Mouse (Mus musculus) heart, postnatal 36 days (tissue): ENCODE measurements at regions not wholly inside any gene's neighbourhood (a gene's known extent, or its start where the extent isn't known, plus 50 kb on each side); places are given as distances from the start of the nearest gene placed in this dataset.

Experiments used
- DNase-seq, 2 experiments: peaks; one replicate each; pipeline ENCODE4 v3.0.0; 2021 to 2022
- intact Hi-C: fragments of 180-260 bp; cut with DNase I; formaldehyde crosslinking; loops from one replicate; pipeline ENCODE4 v1.15.1; 2025

DNA sequence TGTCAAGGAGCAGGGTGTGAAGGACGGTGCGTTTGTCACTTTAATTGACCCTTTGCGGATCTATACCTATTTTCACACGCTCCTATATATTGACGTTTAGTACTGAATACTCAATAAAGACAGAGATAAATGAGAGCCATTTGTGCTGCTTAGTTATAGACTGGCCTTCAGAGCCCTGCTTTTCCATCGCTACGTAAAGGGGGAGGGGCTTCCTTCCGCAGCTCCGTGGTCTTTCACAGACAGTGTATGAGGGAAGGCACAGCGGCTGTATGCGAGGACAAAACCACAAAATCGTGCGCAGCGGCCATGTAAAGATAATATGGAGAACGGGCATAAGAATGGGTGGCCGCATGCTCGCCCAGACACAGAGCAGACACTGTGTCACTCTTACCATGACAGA is 58.4 kb upstream of the Pced1b start:
- no peak for DNase-seq
- intact Hi-C loops: loop anchor here (2.0 to 10.0 kb wide), 4 partner anchors 51 to 654 kb away; no protein-coding TSS in a partner anchor

GRCm38 (mm10) chr15:97187831-97188230 is 59.1 kb upstream of the Pced1b start:
- no peak for DNase-seq
- intact Hi-C loops: loop anchor here (2.0 to 10.0 kb wide), 4 partner anchors 51 to 653 kb away; no protein-coding TSS in a partner anchor

DNA sequence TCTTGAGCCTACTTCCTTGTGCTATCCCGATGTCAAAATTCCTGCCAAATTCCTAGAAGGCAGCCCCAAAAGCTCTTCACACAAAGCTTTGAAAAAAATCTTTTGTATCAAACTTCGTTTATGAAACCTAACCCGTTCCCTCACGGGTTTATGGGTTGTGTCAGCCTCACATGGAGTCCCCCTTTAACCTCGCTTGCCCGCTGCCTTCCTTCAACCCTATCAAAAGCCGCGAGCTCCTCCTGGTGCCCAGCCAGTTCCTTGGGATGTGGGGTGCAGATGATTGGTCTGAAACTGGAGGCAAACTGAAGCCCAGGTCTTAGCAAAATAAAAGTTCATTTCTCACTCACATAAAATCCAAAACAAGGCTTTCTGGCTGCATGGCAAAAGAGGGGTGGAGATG is 60.9 kb upstream of the Pced1b start:
- DNase-seq: no peak
- intact Hi-C loops: loop anchor here (5.0 to 10.0 kb wide), 3 partner anchors 49 to 651 kb away; no protein-coding TSS in a partner anchor

DNA sequence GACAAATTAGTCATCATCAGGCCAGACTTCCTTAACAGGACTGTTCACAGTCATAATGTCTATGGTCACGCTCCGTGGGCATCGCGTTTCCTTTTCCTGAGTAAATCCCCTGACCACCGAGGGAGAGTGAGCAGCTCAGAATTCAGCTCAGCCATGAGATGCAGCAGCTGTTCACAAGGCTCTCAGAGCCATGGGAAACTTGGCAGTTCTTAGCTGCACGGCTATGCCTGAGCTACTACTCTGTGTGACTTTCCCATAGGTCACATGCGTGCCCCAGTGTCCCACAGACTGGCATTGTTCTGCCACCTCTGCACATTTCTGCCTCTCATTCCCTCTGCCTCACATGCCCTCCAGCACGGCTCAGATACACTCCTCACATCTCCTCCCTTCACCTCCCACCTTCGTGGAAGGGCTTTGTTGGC is 64.3 kb upstream of the Pced1b start:
- peak; percentile 8 to 11 for DNase-seq

DNA sequence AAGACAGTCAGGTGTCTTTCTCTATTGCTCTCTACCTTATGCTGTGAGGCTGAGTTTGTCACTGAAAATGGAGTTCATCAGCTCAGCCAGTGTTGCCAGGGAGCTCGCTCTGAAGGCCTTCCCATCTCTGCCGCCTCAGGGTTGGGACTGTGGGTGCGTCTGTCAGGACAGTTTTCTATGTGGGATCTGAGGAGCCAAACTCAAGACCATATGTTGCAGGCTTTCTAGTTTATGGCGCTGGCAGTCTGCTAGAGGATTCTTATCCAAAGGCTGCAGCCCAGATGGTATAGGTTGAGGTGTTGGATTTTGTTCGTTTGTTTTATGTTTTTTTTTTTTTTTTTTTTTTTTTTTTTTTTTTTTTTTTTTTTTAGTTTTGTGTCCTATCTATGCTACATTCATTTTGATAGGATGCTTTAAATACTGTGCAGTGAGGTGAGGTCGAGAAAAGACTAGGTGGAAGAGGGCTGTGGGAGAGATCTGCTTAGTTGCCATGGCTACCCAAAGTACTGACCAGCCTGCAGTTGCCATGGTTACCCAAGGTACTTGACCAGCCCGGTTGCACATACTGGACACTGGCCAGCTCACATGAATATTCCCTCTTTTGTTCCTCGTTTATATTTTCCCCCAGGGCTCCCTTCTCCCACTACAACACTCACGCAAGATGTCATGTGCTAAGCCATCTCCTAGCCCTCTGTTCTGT is 65.8 kb upstream of the Pced1b start:
- DNase-seq: no peak
- intact Hi-C loops: loop anchor here (10.0 kb wide), 2 partner anchors 516 to 646 kb away; no protein-coding TSS in a partner anchor

More for the DNA sequence above, 64.3 kb upstream of the Pced1b start:
- intact Hi-C loops: loop anchor here (10.0 kb wide), 2 partner anchors 518 to 648 kb away; no protein-coding TSS in a partner anchor

- intact Hi-C loops: no loop called here
- DNase-seq: no peak
Observed at GRCm38 (mm10) chr15:97178286-97178685, 68.6 kb upstream of the Pced1b start.

DNA sequence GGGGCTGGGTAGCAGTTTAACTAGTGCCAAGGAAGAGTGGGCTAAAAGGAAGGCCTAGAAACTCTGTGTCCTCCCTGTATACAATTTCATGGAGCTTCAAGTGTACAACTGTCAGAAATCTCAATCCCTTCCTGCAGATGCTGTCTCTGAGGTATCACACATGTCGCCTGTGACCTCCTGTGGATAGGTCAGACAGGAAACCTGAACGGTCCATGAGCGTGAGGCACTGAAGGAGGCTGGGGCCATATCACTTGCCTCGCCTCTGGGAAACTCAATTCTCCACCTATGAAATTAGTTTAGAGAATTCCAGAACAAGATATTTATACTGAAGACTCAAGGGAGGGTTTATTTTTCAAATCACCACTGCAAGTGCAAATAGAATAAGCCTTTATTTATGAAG is 69.1 kb upstream of the Pced1b start:
- no peak for DNase-seq
- intact Hi-C loops: no loop called here

DNA sequence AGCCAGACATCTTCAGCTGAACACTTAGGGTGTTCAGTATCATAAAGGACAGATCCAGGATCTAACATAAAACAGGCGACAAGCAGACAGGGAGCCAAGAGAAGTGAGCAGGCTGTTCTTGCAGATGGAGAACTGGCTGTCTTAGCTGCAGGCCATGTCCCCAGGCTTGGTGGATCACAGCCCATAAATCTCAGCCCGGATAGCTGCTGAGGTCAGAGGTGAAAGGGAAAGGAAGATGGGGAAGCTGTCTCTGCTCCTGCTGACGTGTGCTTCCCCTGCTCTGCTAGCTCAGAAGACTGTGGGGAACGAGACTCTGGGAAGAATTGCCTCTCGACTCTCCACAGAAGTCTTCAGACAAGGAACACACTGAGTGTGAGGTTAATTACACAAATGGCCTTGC is 71.9 kb upstream of the Pced1b start:
- intact Hi-C loops: no loop called here
- no peak for DNase-seq

DNA sequence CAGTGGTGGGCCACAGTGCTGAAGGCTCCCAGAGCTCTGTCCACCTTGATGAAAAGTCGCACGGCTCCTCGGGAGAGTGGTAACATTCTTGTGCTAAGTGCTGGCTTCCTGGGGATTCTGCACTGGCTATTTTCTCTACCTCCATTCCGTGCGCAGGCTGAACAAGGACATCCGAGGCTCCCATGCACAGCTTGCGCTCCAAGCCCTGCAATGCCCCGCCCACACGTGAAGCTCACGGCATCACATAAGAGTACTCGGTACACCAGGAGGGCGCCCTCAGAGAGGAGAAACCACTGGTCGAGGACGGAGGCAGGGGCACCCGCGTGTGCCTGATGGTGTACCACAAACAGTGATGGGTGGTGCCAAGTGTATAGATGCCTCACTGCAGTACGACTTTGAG is 73.7 kb upstream of the Pced1b start:
- no peak for DNase-seq
- intact Hi-C loops: no loop called here

DNA sequence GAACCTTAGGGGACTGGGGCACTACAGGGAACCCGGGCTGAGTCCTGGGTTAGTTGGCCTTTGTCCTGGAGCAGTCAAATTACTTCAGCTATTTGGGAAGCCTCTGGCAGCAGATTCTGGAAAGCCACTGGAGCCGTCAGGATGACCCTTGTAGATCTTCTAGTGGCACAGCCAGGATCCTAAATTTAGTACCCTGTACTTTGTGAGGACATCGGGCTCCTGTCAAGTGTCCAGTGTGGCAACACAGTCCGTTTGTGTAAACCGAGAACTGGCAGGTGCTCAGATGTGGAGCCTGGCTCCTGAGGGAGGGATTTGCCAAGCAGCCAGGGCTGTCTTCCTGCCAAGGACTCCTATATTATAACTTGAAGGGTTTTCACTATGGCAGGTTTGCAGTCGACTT is 76.8 kb upstream of the Pced1b start:
- DNase-seq: peak; percentile 47 to 64
- intact Hi-C loops: no loop called here

- DNase-seq: no peak
- intact Hi-C loops: no loop called here
Observed at GRCm38 (mm10) chr15:97169381-97169780, 77.5 kb upstream of the Pced1b start.

DNA sequence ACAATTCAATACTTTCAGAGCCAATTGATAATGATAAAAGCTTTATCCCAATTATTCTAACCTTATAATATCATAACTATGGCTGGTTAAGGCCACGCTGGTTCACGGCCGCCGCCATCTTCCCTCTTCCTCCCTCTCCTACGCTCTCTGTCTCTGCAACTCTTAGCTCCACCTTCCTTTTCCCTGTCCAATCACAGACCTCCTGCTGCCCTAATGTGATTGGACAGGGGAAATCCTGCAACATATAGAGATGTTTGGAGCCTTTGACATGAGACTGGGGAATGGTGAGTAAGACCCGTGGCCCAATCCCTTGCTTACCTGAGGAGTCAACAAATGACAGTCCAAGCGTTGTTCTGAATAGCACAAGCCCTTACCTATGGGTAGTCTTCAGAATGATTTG is 79.8 kb upstream of the Pced1b start:
- no peak for DNase-seq
- intact Hi-C loops: no loop called here

DNA sequence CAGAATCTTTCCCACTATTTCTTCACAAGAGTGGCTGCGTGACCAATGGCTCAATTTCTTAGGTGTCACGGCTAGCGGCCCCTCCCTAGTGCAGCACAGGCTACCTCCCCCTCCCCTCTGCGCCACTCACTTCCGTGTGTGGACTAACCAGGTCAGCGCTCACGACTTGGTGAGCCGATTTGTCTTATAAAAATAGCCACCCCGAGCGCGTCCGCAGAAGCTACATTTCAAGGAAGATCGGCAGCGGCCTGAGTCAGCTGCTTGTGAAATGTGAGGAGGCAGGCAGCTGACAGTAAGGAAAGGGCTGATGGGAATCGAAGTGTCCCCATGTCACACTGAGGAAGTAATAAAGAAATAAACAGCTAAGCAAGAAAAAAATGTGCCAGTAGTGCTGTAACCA is 82.3 kb upstream of the Pced1b start:
- no peak for DNase-seq
- intact Hi-C loops: no loop called here

DNA sequence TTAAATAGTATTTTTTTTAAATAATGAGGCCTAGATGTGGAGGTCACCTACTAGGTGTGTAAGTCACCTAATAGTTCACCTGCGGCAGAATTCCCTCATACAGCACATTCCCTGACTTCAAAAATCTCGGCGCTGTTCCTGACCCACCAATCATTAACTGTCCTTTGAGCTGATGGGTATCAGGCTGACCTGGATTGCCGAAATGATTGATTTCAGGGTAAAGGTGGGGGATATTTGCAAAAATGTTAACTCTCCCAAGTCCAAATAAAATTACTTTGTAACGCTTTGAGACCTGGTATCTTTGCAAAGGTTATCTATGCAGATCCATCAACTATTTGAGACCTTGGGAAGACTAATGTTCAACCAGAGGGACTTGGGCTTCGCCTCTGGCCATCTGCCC is 82.9 kb upstream of the Pced1b start:
- intact Hi-C loops: no loop called here

GRCm38 (mm10) chr15:97163090-97163489 is 83.8 kb upstream of the Pced1b start:
- intact Hi-C loops: no loop called here
- DNase-seq: no peak

More for the DNA sequence above, 82.9 kb upstream of the Pced1b start:
- DNase-seq: no peak

GRCm38 (mm10) chr15:97162305-97162704 is 84.6 kb upstream of the Pced1b start:
- intact Hi-C loops: no loop called here
- DNase-seq: no peak

GRCm38 (mm10) chr15:97161530-97161929 is 85.4 kb upstream of the Pced1b start:
- intact Hi-C loops: no loop called here
- no peak for DNase-seq

GRCm38 (mm10) chr15:97152354-97152753 is 94.6 kb upstream of the Pced1b start:
- no peak for DNase-seq
- intact Hi-C loops: no loop called here

DNA sequence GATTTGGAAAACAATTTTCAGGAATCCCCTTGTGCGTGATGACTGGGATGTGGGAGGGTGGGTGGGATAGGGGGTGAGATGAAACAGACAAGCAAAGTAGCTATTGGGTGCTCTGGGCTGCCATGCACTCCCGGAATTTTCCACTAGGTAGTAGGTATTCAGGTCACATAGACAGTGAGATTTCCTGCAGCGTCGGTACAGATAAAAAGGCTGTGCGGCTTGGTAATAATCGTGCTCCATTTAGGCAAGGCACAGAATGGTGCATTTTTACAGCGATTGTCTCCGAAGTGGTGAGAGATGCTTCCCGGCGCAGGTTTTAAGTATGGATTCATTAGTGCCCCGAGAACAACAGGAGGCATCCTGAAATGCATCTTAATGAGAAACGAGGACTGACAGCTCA is 95.1 kb upstream of the Pced1b start:
- intact Hi-C loops: no loop called here
- DNase-seq: no peak

GRCm38 (mm10) chr15:97150983-97151735 is 95.4 kb upstream of the Slc38a4 start:
- DNase-seq: no peak

GRCm38 (mm10) chr15:97141958-97142357 is 86.2 kb upstream of the Slc38a4 start:
- DNase-seq: no peak
- intact Hi-C loops: no loop called here

More at GRCm38 (mm10) chr15:97150983-97151735, 95.4 kb upstream of the Slc38a4 start:
- intact Hi-C loops: no loop called here

GRCm38 (mm10) chr15:97138265-97138664 is 82.5 kb upstream of the Slc38a4 start:
- no peak for DNase-seq
- intact Hi-C loops: loop anchor here (5.0 kb wide), 1 partner anchor 49 kb away; no protein-coding TSS in a partner anchor
